Mouse (Mus musculus) ZHBTc4 (cell line): ENCODE results near the gene Wt1.
A peak's percentile ranks its signal among the peaks of the same experiment; 100 is the strongest.

Experiments
- DNase-seq: peaks from one replicate; pipeline ENCODE4 v3.0.0-alpha.2; 2011; ENCODE audit warnings: low read depth, low spot score

Gene Wt1

GRCm38 (mm10) chr2:105185140-105185539 lies 58.8 kb downstream of the Wt1 start:
- no peak for DNase-seq

GRCm38 (mm10) chr2:105185768-105186529 lies 59.6 kb downstream of the Wt1 start:
- no peak for DNase-seq

GRCm38 (mm10) chr2:105186591-105186990 lies 60.3 kb downstream of the Wt1 start:
- DNase-seq = no peak

DNA sequence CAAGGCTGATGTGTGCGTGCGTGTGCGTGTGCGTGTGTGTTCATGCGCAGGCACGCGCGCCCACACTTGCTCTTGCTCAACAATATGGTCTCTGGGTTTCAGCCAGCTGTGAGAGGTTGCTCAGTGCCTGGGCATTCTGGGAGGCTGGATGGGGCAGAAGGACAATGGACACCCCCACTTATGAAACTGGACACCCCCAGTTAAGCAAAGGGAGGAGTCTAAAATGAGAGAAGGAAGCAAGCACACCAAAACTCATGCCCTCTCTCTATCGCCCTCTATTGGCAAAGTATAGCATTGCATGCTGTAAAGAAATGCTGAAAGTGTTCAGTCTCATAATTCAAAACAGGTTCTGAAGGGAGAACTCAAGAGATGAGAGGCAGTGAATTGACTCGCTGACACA lies 61.9 kb downstream of the Wt1 start:
- peak; percentile 66 for DNase-seq

- DNase-seq = peak; percentile 88
These were observed 63.0 kb downstream of the Wt1 start for GRCm38 (mm10) chr2:105189352-105189751.

DNA sequence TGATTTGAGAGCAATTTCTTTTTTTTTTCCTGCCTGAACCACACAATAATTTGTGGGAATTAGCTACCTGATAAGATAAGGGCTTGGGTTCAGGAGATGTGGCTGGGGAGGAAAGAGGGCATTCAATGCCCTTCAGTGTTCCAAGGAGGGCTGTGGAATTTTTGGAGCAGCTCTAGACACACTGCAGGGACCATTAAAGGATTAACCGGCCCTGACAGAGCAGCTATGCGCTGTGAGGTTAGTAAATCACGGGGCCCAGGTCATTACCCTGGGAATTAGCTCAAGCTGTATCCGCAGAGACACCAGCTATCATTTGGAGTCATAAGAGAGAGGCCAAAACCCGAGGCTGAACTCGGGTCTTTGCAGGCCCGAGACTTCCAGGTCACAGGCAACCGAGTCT lies 73.8 kb downstream of the Wt1 start:
- no peak for DNase-seq

DNA sequence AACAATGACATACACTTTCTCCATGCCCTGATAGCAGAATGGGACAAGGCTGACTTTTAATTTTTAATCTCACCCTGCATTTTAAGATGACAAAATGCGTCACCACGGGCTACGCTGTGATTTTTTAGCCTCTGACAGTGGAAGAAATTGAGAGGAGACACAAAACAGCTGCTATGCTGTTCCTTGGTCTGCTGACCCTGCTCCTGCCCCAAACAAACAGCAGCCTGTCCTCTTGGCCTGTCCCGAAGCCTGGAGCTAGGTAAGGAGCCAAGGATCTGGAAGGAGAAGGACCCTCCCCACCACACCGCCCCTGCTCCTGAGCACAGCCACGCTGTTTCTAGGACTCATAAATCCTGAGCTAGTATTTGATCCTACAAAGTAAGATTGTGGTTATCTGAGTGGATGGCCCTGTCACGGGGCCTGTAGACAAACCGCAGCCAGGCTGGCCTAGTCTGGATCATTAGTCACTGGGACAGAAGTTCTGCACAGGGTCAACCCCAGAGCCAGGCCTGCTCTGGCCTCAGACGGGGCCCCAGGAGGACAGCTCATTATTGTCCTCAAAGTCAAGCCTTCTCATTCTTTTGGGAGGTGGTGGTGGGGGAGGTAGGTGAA lies 80.3 kb downstream of the Wt1 start:
- no peak for DNase-seq

GRCm38 (mm10) chr2:105212839-105213238 lies 86.5 kb downstream of the Wt1 start:
- no peak for DNase-seq

DNA sequence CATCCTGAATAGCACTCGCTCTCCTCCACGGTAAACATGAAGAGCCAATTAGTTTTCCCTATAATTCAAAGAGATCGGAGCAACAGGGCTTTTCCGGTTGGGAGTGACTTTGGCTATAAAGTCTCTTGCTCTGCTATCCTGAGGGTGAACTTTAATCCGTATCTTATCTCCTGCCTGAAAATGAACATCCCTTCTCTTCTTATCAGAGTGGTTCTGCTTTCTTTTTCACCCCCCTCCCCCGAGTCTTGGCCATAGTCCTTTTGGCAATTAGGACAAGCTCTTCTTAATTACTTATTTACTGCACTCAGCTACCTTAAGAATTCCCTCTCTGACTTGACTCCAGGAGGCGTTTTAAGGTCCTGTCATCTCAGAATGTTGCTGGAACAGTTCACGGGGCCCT lies 89.6 kb downstream of the Wt1 start:
- DNase-seq = no peak

DNA sequence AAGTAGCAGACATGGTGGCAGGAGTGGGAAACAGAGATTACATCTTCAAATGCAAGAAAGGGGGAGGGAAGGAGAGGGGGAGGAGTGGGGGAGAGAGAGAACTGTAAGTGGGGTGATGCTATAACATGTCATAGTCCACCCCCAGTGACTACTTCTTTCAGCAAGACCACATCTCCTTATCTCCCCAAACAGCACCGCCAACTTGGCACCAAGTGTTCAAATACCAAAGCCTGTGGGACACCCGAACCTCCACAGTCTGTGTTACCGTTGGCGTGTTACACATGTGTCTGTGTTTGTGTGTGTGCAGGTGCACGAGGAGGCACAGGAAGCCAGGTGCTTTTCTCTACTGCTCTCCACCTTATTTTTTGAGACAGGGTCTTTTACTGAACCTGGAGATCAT lies 92.9 kb downstream of the Wt1 start:
- DNase-seq = no peak

- no peak for DNase-seq
These were observed 93.3 kb downstream of the Wt1 start for GRCm38 (mm10) chr2:105219664-105220063.

GRCm38 (mm10) chr2:105220738-105221303 lies 94.5 kb downstream of the Wt1 start:
- DNase-seq = no peak
